Comparison of ENCODE assay signal across 29 mouse cellular contexts in the genomic region with DNA sequence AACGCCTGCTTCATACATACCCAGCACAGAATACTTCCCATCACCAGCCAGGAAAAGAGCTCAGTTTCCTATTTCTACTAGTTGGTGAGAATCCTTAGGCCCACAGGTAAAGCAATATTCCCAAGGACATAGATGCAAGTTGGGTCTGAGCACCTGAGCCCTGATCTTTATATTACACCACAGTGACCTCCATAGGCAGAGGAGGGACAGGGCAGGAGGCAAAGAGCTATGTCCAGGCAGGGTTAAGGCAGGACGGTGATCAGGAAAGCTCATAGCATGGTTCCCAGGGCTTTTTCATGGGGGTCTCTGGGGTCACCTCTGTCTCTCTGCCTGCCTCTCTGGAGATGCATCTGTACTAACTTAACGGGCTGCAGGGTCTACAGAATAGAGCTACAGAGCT. TPM values are rescaled to one million over a fixed set of nuclear protein-coding genes. Genes with fewer than 3 reads are reported as not detected.
"Had no signal": no experiment of that assay in that cellular context is flagged by ENCODE, and none has a peak within 500 bp of the region (broad histone marks: within the 10 kb centered on the region; RNA-seq: fewer than 3 reads in every experiment).

No protein-coding gene starts in this region.

- H3K9me3 ChIP-seq: heart, embryonic 15.5 days; hindbrain, embryonic 13.5 days; kidney, embryonic 15.5 days; limb, embryonic 10.5 days had no signal

- H3K27me3 ChIP-seq: heart, embryonic 13.5 days; heart, embryonic 15.5 days; kidney, embryonic 15.5 days; limb, embryonic 12.5 days; liver, embryonic 13.5 days; liver, embryonic 15.5 days had no signal

- H3K9ac ChIP-seq: heart, embryonic 13.5 days; heart, embryonic 15.5 days; hindbrain, embryonic 13.5 days; kidney, embryonic 15.5 days; limb, embryonic 12.5 days; liver, embryonic 13.5 days; liver, embryonic 15.5 days had no signal

- H3K4me2 ChIP-seq: heart, embryonic 11.5 days; heart, embryonic 13.5 days; heart, embryonic 15.5 days; hindbrain, embryonic 13.5 days; kidney, embryonic 15.5 days; limb, embryonic 12.5 days; liver, embryonic 11.5 days; liver, embryonic 13.5 days; liver, embryonic 15.5 days had no signal

- ATAC-seq: hindbrain, embryonic 16.5 days had no signal

- H3K27ac ChIP-seq: heart, adult 2 months; heart, embryonic 13.5 days; heart, embryonic 15.5 days; hindbrain, embryonic 13.5 days; kidney, embryonic 15.5 days; kidney, postnatal 0 days; limb, embryonic 10.5 days; limb, embryonic 12.5 days; liver, embryonic 13.5 days; liver, embryonic 15.5 days had no signal

- DNase-seq: gastrocnemius, postnatal 14 days; gastrocnemius, postnatal 36 days; heart, adult 11 months; heart, adult 2 months; heart, postnatal 14 days; heart, postnatal 36 days; kidney, adult 11 months; kidney, adult 2 months; kidney, adult 9 months; kidney, postnatal 14 days; kidney, postnatal 36 days; layer of hippocampus, adult 9-11 months; layer of hippocampus, postnatal 36 days; liver; liver, embryonic 13.5 days had no signal

- H3K4me1 ChIP-seq: heart, embryonic 13.5 days; heart, embryonic 15.5 days; kidney, embryonic 15.5 days; limb, embryonic 10.5 days; limb, embryonic 12.5 days; liver, embryonic 13.5 days; liver, embryonic 15.5 days had no signal

- H3K4me3 ChIP-seq: heart, adult 2 months; heart, embryonic 13.5 days; heart, embryonic 15.5 days; hindbrain, embryonic 13.5 days; kidney, embryonic 15.5 days; limb, embryonic 10.5 days; limb, embryonic 12.5 days; liver, embryonic 13.5 days; liver, embryonic 15.5 days had no signal

- H3K36me3 ChIP-seq: heart, embryonic 13.5 days; heart, embryonic 15.5 days; hindbrain, embryonic 13.5 days; kidney, embryonic 15.5 days; limb, embryonic 10.5 days; limb, embryonic 12.5 days; liver, embryonic 13.5 days; liver, embryonic 15.5 days had no signal

RNA-seq across cellular contexts. Expression of gene Slc6a1, which starts 40.5 kb away (rescaled TPM):
- total RNA-seq: hematopoietic stem cell, adult 5-6 weeks had no signal
- polyA plus RNA-seq: heart, postnatal 0 days; intestine, embryonic 14.5 days; limb, embryonic 10.5 days; limb, embryonic 12.5 days had no signal
